Comparison of ENCODE assay signal across 17 mouse cellular contexts in genomic region chr4:45713046-45713706, GRCm38 (mm10).
DNase-seq lines count a peak whose midpoint lies in the region; ATAC-seq and TF ChIP-seq lines count a peak whose summit lies in the region.
"Had no signal": no experiment of that assay in that cellular context is flagged by ENCODE, and none has a peak within 500 bp of the region (broad histone marks: within the 10 kb centered on the region; RNA-seq: fewer than 3 reads in every experiment).

No protein-coding gene starts in this region.

- no peak for TF ChIP-seq CTCF in forebrain, postnatal 0 days (IDR thresholded peaks at IDR 0.05; ENCODE audit: low read depth)
- TF ChIP-seq CTCF in midbrain, postnatal 0 days (IDR thresholded peaks at IDR 0.05), result no peak
- TF ChIP-seq CTCF in olfactory bulb, adult 2 months (IDR thresholded peaks at IDR 0.05; ENCODE audit: insufficient read depth, low read depth, low read length), result no peak

- H3K9me3 ChIP-seq in forebrain, embryonic 10.5 days, result no peaks in the 10 kb centered on the region
- no peaks in the 10 kb centered on the region for H3K9me3 ChIP-seq in forebrain, postnatal 0 days (ENCODE audit: low read length)
- no peaks in the 10 kb centered on the region for H3K9me3 ChIP-seq in midbrain, postnatal 0 days (ENCODE audit: low read length)
- H3K9me3 ChIP-seq in midbrain, embryonic 16.5 days (replicated peaks; ENCODE audit: control insufficient read depth, low read length, poor library complexity, severe bottlenecking), result no peaks in the 10 kb centered on the region
- no peaks in the 10 kb centered on the region for H3K9me3 ChIP-seq in forebrain, embryonic 13.5 days (replicated peaks)
- H3K9me3 ChIP-seq: embryonic facial prominence, embryonic 12.5 days; limb, embryonic 12.5 days; stomach, embryonic 15.5 days had no signal

- 63% methylated on average over 8 of the region's 8 CpGs for WGBS in forebrain, embryonic 10.5 days
- WGBS in forebrain, postnatal 0 days, result 35% methylated on average over 8 of the region's 8 CpGs
- WGBS in midbrain, postnatal 0 days, result 53% methylated on average over 8 of the region's 8 CpGs
- WGBS in midbrain, embryonic 16.5 days, result 52% methylated on average over 8 of the region's 8 CpGs
- 38% methylated on average over 8 of the region's 8 CpGs for WGBS in forebrain, embryonic 13.5 days
- WGBS in olfactory bulb, adult 2 months, result 39% methylated on average over 8 of the region's 8 CpGs

- H3K27me3 ChIP-seq in forebrain, embryonic 10.5 days (ENCODE audit: poor library complexity, severe bottlenecking), result peaks cover 96% of the 10 kb centered on the region
- H3K27me3 ChIP-seq in forebrain, postnatal 0 days (ENCODE audit: insufficient read depth, low read length), result no peaks in the 10 kb centered on the region
- H3K27me3 ChIP-seq in midbrain, postnatal 0 days (ENCODE audit: insufficient read depth, low read length), result no peaks in the 10 kb centered on the region
- no peaks in the 10 kb centered on the region for H3K27me3 ChIP-seq in midbrain, embryonic 16.5 days (ENCODE audit: control insufficient read depth, insufficient read depth, low read depth, low read length)
- H3K27me3 ChIP-seq in forebrain, embryonic 13.5 days, result peaks cover 31% of the 10 kb centered on the region
- H3K27me3 ChIP-seq: embryonic facial prominence, embryonic 12.5 days; limb, embryonic 12.5 days; stomach, embryonic 15.5 days had no signal

- TF ChIP-seq POLR2A in olfactory bulb, adult 2 months (IDR thresholded peaks at IDR 0.05; ENCODE audit: insufficient read depth, low read depth, low read length), result no peak

- no peak for DNase-seq in forebrain, embryonic 10.5 days (ENCODE audit: extremely low spot score, low spot score)
- DNase-seq in forebrain, postnatal 0 days, result no peak
- DNase-seq in midbrain, postnatal 0 days (ENCODE audit: low spot score), result peak; percentile 31
- DNase-seq in urinary bladder, postnatal 10 days (ENCODE audit: low spot score), result no peak
- DNase-seq: cerebellum, postnatal 36 days; gastrocnemius, postnatal 10 days; heart, postnatal 14 days; kidney, postnatal 36 days; layer of hippocampus, postnatal 36 days; thymus, postnatal 36 days had no signal

- H3K4me3 ChIP-seq in forebrain, embryonic 10.5 days, result no peak overlapping the region
- no peak overlapping the region for H3K4me3 ChIP-seq in forebrain, postnatal 0 days (ENCODE audit: low read depth, low read length)
- H3K4me3 ChIP-seq in midbrain, postnatal 0 days (ENCODE audit: low read depth, low read length), result no peak overlapping the region
- H3K4me3 ChIP-seq in midbrain, embryonic 16.5 days (ENCODE audit: low read depth, low read length), result no peak overlapping the region
- H3K4me3 ChIP-seq in forebrain, embryonic 13.5 days, result no peak overlapping the region
- no peak overlapping the region for H3K4me3 ChIP-seq in olfactory bulb, adult 2 months (ENCODE audit: insufficient read depth, low read depth, low read length)
- H3K4me3 ChIP-seq: embryonic facial prominence, embryonic 12.5 days; limb, embryonic 12.5 days; stomach, embryonic 15.5 days had no signal

- no peaks in the 10 kb centered on the region for H3K36me3 ChIP-seq in forebrain, embryonic 10.5 days (replicated peaks)
- no peaks in the 10 kb centered on the region for H3K36me3 ChIP-seq in forebrain, postnatal 0 days (ENCODE audit: insufficient read depth)
- H3K36me3 ChIP-seq in midbrain, postnatal 0 days (ENCODE audit: insufficient read depth, low read length), result no peaks in the 10 kb centered on the region
- H3K36me3 ChIP-seq in midbrain, embryonic 16.5 days (ENCODE audit: control insufficient read depth, insufficient read depth, low read length), result no peaks in the 10 kb centered on the region
- no peaks in the 10 kb centered on the region for H3K36me3 ChIP-seq in forebrain, embryonic 13.5 days (ENCODE audit: poor library complexity, severe bottlenecking)
- H3K36me3 ChIP-seq: embryonic facial prominence, embryonic 12.5 days; limb, embryonic 12.5 days; stomach, embryonic 15.5 days had no signal

- no peak overlapping the region for H3K4me2 ChIP-seq in forebrain, postnatal 0 days (ENCODE audit: low read depth)
- no peak overlapping the region for H3K4me2 ChIP-seq in midbrain, postnatal 0 days (ENCODE audit: low read depth, low read length, poor library complexity, severe bottlenecking)
- no peak overlapping the region for H3K4me2 ChIP-seq in midbrain, embryonic 16.5 days (ENCODE audit: low read length)
- no peak overlapping the region for H3K4me2 ChIP-seq in forebrain, embryonic 13.5 days
- H3K4me2 ChIP-seq: embryonic facial prominence, embryonic 12.5 days; limb, embryonic 12.5 days; stomach, embryonic 15.5 days had no signal

- H3K4me1 ChIP-seq in forebrain, embryonic 10.5 days, result peaks cover 21% of the 10 kb centered on the region
- H3K4me1 ChIP-seq in forebrain, postnatal 0 days (ENCODE audit: insufficient read depth), result 0 out of 2 replicates have a peak, but pooled peaks cover 10% of the 10 kb centered on the region
- no peaks in the 10 kb centered on the region; the same call in none of the 2 replicates for H3K4me1 ChIP-seq in midbrain, postnatal 0 days (ENCODE audit: insufficient read depth, low read length)
- H3K4me1 ChIP-seq in midbrain, embryonic 16.5 days (ENCODE audit: control insufficient read depth, insufficient read depth, low read length), result peaks cover 12% of the 10 kb centered on the region
- peaks cover 25% of the 10 kb centered on the region for H3K4me1 ChIP-seq in forebrain, embryonic 13.5 days
- H3K4me1 ChIP-seq in olfactory bulb, adult 2 months (ENCODE audit: control insufficient read depth, insufficient read depth, low read length), result peaks cover 14% of the 10 kb centered on the region
- H3K4me1 ChIP-seq: stomach, embryonic 15.5 days had no signal

- no peak for ATAC-seq in forebrain, postnatal 0 days
- ATAC-seq in midbrain, postnatal 0 days (ENCODE audit: low FRiP score), result no peak
- no peak for ATAC-seq in midbrain, embryonic 16.5 days
- no peak for ATAC-seq in forebrain, embryonic 13.5 days
- ATAC-seq: intestine, postnatal 0 days had no signal

- no peak overlapping the region for H3K9ac ChIP-seq in forebrain, postnatal 0 days
- H3K9ac ChIP-seq in midbrain, postnatal 0 days (replicated peaks; ENCODE audit: low read length, poor library complexity, severe bottlenecking), result no peak overlapping the region
- H3K9ac ChIP-seq in midbrain, embryonic 16.5 days (ENCODE audit: low read depth, low read length), result no peak overlapping the region
- H3K9ac ChIP-seq in forebrain, embryonic 13.5 days, result no peak overlapping the region
- H3K9ac ChIP-seq: embryonic facial prominence, embryonic 12.5 days; limb, embryonic 12.5 days; stomach, embryonic 15.5 days had no signal

- 0 out of 2 replicates have a peak overlapping the region, but pooled peaks have one; percentile 53 for H3K27ac ChIP-seq in forebrain, embryonic 10.5 days
- no peak overlapping the region for H3K27ac ChIP-seq in forebrain, postnatal 0 days (ENCODE audit: low read depth, low read length)
- H3K27ac ChIP-seq in midbrain, postnatal 0 days (ENCODE audit: low read depth, low read length), result no peak overlapping the region
- no peak overlapping the region for H3K27ac ChIP-seq in midbrain, embryonic 16.5 days (ENCODE audit: low read length)
- peak overlapping the region; percentile 75 for H3K27ac ChIP-seq in forebrain, embryonic 13.5 days
- peak overlapping the region; percentile 54 for H3K27ac ChIP-seq in olfactory bulb, adult 2 months (ENCODE audit: insufficient read depth, low read depth, low read length)
- H3K27ac ChIP-seq: embryonic facial prominence, embryonic 12.5 days; limb, embryonic 12.5 days; stomach, embryonic 15.5 days had no signal

Comparison
In these comparisons a context has a peak if more than half of its experiments do, and no peak if none do; other contexts are left out.
1. H3K27ac ChIP-seq: peak in forebrain, embryonic 10.5 days (single experiment), forebrain, embryonic 13.5 days (single experiment) and olfactory bulb, adult 2 months (single experiment); none in forebrain, postnatal 0 days (single experiment), midbrain, postnatal 0 days (single experiment) and midbrain, embryonic 16.5 days (single experiment).